Mouse (Mus musculus): ENCODE measurements around the gene Srsf4. TPM values are rescaled to one million over a fixed set of nuclear protein-coding genes. Genes with fewer than 3 reads are reported as not detected.

The Srsf4 gene
- total RNA-seq, 2 experiments from 2014 or later = 87.7 to 90.4 TPM

DNA sequence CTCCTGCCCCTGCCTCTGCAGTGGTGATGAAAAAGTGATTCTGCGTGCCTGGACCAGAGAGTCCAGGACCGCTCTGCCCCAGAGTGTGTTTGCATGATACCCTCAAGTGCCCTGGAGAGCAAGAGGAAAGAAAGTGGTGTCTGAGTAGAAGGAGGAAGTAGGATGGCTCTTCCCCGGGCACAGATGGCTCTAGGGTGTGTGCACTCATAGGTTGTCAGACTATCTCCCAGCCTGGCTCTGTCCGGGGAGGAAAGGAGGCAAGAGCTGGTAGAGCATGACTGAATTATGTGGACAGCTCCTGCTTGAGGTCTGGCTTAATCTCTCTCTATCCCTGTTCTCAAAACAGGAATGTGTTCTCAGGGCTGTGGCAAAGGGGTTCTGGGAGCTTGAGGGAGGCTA lies 12.1 kb upstream of the Srsf4 start:
- intact Hi-C loops (cut with DNase I) = loop anchor here (5.0 kb wide), 1 partner anchor 216 kb away; the partner anchor contains the start of gene Epb41
- DNase-seq = no peak

DNA sequence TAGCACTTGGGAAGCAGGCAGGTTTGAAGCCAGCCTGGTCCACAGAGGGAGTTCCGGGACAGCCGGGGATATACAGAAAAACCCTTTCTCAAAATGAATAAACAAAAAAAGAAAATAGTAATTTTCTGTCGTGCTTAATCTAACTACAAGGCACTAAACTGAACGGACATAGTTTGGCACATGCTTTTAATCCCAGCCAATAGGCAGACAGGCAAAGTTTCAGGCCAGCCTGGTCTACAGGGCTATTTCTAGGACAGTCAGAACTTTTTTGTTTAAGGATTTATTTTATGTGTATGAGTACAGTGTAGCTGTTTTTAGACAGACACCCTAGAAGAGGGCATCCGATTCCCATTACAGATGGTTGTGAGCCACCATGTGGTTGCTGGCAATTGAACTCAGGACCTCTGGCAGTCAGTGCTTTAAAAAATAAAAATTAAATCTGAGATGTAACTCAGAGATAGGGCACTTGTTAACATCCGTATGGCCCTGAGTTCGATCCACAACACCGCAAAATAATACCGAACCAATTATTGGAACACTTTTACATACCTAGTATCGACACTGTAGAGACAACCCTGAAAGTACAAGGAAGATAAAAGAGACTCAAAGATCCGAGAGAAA lies 635 bp upstream of the Srsf4 start:
- DNase-seq = no peak
- intact Hi-C loops (cut with DNase I) = no loop called here

DNA sequence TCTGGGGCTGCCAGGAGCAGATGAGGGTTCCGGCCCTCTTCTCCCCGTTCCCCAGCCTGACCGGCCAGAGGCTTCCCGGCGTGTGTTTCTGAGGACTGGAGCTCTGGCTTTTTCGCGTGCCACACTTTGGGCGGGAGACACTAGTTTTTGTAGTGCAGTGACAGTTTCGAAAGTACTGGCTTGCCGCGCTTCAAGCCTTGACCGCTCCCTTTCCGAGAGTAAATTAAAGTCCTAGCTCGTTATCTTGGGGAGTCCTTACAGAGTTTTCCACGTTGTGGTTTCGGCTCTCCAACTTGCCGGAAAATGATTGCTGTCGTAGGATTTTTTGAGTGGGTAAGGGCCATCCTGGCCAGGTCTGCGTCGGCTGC lies 736 bp downstream of the Srsf4 start:
- intact Hi-C loops (cut with DNase I) = no loop called here
- no peak for DNase-seq

DNA sequence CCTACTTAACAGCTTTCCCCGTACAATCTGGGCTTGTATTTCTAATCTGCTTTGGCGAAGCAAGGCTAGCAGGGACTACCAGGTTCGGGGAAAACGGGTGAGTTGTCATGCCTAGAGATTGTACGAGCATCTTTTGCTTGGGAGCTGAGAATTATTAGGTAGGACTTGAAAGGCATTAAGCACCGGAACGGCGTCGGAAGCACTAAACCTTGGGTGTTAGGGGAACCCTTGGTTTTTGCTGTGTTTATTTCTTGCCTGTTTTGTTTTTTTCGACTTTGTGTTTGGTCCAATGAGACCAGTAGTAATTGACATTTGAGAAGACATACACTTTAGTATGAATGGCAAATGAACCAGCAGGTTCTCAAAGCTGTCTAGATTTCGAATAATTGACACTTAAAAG lies 1.1 kb downstream of the Srsf4 start:
- DNase-seq = no peak
- intact Hi-C loops (cut with DNase I) = no loop called here

DNA sequence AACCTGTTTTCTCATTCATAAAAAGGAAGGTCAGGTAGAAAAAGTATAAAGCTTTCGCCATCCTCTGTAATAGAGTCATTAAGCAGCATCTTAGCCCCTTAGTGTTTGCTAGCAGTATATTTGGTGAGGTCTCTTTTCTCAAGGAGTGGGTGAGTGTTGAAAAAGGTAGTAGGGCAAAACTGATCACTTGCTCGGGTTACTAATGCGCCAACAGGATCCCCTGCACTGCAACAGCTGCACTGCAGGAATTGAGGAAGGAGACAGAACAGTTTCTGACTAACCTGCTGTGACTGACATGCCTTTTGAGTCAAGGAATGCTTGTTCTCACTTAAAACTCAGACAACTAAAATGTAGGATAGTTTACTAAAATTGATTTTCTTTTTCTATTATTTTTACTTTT lies 1.8 kb downstream of the Srsf4 start:
- DNase-seq = no peak
- intact Hi-C loops (cut with DNase I) = no loop called here

DNA sequence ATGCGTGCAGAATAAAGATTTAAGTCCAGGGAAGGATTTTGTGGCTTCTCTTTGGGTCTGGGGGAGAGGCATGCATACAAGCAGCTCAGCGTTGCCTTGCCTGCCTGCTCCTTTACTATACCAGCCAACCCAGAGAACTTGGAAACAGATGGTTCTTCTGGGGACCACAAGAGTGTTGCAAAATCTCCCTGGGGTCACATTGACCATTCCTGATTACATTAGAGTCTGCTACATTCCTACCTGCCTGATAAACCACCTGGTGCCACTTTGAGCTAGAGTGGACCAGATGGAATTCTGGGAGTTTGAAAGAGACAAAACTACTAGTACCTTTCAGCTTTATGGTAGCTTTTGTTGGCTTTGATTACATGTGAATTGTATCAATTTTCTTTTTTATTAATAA lies 3.4 kb downstream of the Srsf4 start:
- intact Hi-C loops (cut with DNase I) = no loop called here
- no peak for DNase-seq

DNA sequence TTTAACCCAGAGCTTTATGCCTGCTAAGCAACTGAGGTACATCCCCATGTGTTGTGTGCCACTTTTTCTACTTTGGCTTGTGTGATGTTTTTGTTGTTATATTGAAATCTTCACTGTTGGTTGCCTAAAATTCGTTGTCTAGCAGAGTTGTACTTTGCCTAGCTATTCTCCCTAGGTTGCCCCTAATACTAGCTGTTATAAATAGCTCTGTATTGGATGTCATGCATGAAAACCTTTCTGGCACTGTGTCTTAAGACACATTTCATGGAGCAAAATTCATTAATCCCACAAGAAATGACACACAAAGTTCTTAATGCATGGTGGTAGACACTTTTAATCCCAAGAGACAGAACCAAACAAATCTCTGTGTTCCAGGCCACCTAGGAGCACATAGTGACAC lies 6.3 kb downstream of the Srsf4 start:
- no peak for DNase-seq
- intact Hi-C loops (cut with DNase I) = no loop called here

DNA sequence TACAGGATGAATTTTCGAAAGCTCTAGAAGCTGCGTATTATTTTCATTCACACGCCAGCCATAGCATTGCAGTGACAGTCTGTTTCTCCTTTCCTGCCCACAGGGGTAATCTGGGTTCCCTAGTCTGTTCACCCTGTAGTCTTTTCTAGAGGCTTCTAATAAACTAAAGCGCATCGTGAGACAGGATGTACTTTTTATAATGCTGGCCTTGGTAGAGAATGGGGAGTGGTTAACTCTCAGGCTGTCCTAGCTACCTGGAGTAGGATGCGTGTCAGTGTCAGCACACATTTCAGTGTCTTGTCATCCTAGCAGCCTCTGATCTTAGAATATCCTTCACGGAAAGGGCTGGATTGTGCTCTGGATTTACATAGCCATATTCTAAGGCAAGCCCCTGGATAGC lies 7.9 kb downstream of the Srsf4 start:
- DNase-seq = no peak
- intact Hi-C loops (cut with DNase I) = no loop called here

DNA sequence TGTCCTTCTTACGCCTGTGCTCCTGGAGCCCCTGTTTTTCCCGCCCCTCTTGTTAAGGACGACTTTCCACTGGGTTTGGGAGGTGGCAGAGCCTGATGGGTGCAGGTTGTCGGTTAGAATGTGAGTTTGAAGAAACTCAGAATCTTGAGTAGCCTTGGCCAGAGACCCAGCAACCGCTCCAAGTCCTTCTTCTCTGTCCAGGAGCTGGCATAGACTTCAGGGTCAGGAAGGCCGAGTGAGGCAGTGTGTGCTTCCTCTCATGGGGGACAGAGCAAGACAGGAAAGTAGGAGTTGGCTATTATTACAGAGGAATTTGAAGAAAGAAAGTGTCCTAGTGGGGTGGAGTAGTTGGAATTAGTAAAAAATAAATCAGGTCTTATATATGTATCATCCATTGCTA lies 10.2 kb downstream of the Srsf4 start:
- intact Hi-C loops (cut with DNase I) = no loop called here
- DNase-seq = no peak

DNA sequence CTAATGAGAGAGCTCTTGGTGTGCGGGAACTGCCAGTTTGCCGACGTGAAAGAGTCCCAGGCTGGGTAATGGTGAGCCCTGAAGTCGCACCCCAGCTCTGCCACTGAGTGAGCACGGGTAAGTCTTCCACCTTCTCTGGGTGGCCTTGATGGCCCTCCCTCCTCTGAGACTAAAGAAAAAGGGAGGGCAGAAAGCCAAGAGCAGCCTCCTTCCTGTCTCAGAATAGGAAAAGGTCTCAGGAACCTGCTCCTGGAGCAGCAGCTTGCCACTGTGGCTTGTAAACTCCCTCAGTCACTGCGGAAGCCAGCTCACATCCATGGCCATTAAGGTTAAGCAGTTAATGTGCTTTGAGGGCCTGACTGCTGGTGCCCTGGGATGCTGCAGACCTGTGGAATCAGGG lies 12.0 kb downstream of the Srsf4 start:
- intact Hi-C loops (cut with DNase I) = no loop called here
- no peak for DNase-seq

DNA sequence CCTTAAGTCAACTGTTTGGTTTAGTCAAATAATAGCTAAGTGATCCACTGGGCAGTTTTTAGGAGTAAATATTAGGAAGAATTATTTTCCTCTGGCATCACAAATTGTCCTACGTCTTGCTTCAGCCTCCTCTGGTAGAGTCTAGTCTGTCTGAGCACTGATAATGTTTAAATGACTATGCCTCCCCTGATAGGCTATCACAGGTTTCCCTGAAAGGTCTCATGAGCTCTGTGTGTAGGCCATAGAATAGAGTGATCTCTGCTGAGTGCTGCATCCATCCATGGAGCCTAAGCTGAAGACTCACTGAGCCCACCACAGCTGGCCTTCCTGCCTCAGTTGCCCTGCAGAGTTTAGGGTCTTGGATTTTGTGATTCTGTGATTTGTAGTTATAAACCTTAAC lies 15.1 kb downstream of the Srsf4 start:
- DNase-seq = no peak
- intact Hi-C loops (cut with DNase I) = no loop called here

DNA sequence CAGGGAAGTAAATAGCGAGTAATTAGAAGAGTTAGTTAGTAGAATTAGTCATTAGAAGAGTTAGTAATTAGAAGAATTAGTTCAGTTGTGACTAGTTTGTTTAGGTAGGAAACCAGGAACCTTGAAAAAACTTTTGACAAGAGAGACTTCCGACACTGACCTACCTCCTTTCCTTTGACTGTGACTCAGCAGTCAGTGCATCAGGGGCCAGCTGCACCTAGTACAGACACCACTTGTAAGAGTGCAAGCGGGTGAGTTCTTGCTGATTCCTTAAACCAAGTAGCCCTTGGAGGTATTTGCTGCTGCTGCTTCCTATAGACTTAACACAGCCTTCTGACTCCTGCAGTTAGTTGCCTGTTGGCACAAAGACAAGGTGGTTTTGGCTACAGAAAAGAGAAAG lies 17.3 kb downstream of the Srsf4 start:
- intact Hi-C loops (cut with DNase I) = no loop called here
- DNase-seq = no peak

DNA sequence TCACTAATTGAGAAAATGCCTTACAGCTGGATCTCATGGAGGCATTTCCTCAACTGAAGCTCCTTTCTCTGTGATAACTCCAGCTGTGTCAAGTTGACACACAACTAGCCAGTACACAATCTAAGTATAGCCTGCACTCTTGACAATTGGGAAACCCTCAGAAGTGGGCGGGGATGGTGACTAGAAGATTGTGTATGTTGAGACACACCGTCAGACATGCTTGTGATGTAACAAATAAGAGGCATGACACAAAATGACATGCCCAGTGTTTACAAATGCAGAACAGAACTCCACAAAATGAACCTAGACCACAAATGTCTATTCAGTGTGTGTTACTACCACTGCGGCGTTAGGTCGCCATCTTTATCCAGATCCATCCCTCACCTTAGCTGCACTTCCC lies 23.7 kb downstream of the Srsf4 start:
- DNase-seq = no peak
- intact Hi-C loops (cut with DNase I) = no loop called here

DNA sequence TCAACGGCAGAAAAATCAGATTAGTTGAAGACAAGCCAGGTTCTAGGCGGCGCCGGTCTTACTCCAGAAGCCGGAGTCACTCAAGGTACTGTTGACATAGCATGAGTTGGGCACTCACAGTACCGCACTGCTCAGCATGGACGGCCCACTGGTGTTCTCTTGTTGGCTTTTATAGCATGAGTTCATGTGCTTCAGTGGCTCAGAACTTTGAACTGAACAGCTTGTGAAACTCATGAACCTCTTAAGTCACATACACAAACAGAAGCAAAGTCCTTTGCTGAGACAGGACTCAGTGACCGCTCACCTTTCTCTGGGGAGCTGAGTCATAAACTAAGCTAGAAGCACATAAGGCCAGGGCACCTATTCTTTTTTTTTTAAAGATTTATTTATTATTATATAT lies 24.4 kb downstream of the Srsf4 start:
- intact Hi-C loops (cut with DNase I) = no loop called here
- DNase-seq = no peak

DNA sequence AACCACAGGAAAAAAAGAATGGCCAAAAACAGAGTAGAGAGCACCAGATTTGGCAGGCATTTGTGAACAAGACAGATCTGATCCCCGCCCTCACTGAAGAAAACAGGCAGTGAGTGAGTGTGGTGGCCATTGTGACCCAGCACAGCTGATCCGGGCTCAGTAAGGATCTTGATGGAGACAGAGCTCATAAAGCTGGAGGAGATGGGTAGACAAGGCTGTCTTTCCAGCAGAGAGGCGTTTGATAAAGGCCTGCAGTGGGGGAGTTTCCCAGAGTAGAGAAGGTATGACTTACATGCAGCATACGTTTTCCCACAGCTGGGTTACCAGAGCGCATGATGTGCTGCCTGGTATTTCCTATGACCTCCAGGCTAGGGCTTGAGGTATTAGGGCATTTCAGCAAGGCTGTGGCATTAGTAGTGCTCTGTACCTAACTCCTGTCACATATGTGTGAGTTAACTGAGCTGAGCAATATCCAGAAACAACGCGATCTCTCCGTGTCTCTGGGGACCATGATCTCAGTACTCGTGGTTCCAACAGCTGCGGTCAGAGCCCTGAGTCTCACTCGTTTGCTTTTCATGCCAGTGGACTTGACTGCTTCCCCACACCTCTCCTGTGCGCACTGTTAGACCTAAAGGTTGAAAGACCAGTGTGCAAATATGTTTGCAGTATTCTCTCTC lies 25.2 kb downstream of the Srsf4 start:
- no peak for DNase-seq
- intact Hi-C loops (cut with DNase I) = no loop called here

DNA sequence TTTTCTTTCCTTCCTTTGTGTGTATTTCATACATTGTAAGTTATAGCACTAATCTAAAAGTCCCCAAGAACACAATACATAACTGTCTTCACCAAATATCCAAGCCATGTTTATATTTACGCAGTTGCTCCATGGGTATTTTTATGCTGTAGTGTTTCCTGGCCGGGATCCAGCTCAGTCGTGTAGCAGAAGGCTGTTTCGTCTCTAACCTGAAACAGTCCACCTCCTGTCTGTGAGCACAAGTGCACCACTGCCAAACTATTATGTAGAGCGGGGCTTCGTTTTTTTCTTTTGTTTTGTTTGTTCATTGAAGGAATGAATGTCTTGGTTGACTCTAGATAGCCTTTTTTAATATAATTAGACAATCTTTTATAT lies 25.8 kb downstream of the Srsf4 start:
- intact Hi-C loops (cut with DNase I) = no loop called here
- DNase-seq = no peak

DNA sequence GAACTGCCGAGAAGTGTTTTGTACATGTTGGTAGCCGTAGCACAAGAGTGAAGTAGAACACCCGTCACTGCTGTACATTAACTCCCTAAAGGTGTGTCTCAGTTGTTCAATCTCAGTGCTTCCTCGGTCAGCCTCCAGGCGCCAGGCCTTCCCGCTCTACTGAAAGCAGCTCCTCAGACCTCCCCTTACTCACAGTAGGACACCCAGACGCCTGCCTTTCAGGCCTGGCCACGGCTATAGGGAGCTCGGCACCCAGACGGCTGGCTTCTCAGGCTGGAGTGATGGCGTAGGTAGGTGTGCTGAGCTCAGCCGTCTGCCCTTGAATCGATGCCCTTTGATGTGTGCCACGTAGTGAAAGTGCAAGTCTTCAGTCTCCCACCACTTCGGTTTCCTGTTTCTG lies 27.7 kb downstream of the Srsf4 start:
- DNase-seq = no peak
- intact Hi-C loops (cut with DNase I) = loop anchor here (5.0 kb wide), 1 partner anchor 176 kb away; the partner anchor contains the start of gene Epb41

DNA sequence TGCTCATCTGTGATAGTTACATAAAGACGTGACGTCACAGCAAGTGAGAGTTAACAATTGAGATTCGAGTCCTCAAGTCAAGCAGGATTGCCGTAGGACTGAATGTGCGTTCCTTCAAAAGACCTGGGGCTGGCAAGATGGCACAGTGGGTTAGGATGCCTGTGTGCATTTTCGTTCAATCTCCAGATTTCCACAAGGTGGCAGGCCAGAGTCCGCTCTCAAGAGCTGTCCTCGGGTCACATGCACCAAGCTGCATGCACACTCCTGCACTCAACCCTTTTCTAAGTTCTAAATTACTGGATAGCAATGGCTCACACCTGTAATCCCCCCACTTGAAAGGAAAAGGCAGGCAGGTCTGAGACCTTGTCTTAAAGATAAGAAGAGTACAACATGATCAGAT lies 31.1 kb downstream of the Srsf4 start:
- intact Hi-C loops (cut with DNase I) = loop anchor here (5.0 kb wide), 1 partner anchor 173 kb away; the partner anchor contains the start of gene Epb41
- peak; percentile 58 for DNase-seq

DNA sequence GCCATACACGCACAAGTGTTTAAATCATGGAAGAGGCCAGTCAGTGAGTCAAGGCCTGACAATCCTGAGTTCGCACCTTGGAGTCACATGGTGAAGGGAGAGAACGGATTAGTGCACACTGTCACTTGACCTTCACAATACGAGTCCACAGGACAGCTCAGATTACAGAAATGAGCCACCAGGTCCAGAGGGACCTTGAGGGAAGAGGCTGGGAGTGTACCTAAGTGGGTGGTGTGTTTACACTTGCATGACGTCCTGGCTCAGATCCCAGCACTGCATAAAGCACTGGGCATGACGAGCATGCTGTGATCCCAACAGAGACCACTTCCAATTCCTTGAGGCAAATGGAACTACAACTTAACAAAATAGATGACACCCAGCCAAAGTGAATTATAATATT lies 33.0 kb downstream of the Srsf4 start:
- no peak for DNase-seq
- intact Hi-C loops (cut with DNase I) = no loop called here

DNA sequence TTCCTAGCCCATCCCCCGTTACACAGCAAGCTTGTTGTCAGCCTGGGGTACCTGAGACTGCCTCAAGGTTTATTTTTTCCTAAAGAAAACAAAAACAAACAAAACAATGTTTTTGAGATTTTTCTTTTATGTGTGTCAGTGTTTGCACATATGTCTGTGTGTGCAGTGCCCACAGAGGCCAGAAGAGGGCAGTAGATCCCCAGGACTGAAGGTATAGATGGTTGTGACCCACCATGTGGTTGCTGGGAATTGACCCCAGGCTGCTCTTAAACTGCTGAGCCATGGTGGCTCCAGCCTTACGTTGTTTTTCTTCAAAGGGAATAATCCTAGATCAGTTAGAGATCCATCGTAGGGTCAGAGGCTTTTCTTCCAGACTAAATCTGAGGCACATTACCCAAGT lies 34.5 kb downstream of the Srsf4 start:
- DNase-seq = no peak

DNA sequence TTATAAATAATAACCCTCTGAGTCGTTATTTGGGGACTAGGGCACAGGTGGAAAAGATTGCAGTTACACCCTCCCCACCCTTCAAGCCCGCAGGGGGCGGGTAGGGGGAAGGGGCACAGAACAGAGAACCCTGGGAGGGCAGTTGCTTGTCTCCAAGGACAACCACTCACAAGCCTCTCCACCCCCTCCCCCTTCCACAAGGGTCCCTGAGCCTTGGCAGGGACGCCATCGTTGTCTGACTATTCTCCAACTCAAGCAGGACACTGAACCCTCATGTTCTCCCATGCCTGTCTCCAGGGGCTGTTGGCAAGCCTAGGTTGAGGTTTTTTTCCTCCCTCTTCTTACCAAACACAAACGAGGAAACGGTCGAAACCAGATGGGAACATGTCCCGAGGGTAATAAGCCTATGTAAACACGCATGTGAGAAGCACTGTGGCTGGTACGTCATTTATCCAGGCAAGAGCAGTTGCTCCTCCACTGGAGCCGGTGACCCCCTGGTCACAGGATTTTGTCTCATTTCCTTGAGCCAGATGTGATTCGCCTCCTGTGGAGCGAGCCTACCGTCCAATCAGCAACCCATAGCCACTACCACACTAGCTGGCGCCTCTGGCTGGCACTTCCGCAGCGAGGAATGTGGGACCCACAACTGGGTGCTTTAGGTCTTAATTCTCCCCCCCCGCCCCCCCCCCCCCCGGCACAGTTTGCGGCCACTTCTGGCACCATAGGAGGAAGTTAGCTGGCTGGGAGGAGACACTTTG lies 37.0 kb downstream of the Srsf4 start:
- no peak for DNase-seq
- intact Hi-C loops (cut with DNase I) = no loop called here

More for the DNA sequence above, 34.5 kb downstream of the Srsf4 start:
- intact Hi-C loops (cut with DNase I) = no loop called here

DNA sequence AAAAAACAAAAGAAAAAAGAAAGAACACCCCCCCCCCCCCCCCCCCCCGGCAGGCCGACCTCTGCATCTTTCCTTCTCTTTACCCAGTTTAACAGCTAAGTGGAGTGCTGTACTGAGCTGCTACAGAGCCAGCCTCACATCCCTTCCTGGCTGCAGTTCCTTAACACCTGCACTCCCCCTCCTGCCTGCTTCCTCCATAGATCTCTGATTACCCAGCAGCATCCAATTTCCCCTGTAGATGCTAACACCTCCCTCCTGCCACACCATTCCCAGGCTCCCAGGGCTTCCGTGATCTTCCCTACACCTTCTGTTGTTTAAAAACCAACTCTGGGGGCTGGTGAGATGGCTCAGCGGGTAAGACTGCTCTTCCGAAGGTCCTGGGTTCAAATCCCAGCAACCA lies 38.1 kb downstream of the Srsf4 start:
- intact Hi-C loops (cut with DNase I) = no loop called here
- no peak for DNase-seq

Data from left cerebral cortex, postnatal 4 days (tissue).